Mouse (Mus musculus) yolk sac, embryonic 10.5 days (tissue): ENCODE measurements at regions not wholly inside any gene's neighbourhood (a gene's known extent, or its start where the extent isn't known, plus 50 kb on each side); places are given as distances from the start of the nearest gene placed in this dataset.

ENCODE experiments used
- DNase-seq: peaks from one replicate; pipeline ENCODE4 v3.0.0-alpha.2; 2017; ENCODE audit warnings: low spot score

- DNase-seq = no peak
Measured at GRCm38 (mm10) chr16:85347621-85348020, 174.1 kb upstream of the App start.

GRCm38 (mm10) chr16:85336495-85337119 is 163.0 kb upstream of the App start:
- no peak for DNase-seq

GRCm38 (mm10) chr16:85333543-85333942 is 160.0 kb upstream of the App start:
- DNase-seq = no peak

GRCm38 (mm10) chr16:85312018-85312417 is 138.5 kb upstream of the App start:
- DNase-seq = no peak

- DNase-seq = no peak
Measured at GRCm38 (mm10) chr16:85309493-85309892, 135.9 kb upstream of the App start.

- DNase-seq = no peak
Measured at GRCm38 (mm10) chr16:85308429-85308828, 134.9 kb upstream of the App start.

GRCm38 (mm10) chr16:85307940-85308339 is 134.4 kb upstream of the App start:
- peak; percentile 4 for DNase-seq

- no peak for DNase-seq
Measured at GRCm38 (mm10) chr16:85300092-85300853, 126.7 kb upstream of the App start.

GRCm38 (mm10) chr16:85298559-85298958 is 125.0 kb upstream of the App start:
- DNase-seq = no peak

- no peak for DNase-seq
Measured at GRCm38 (mm10) chr16:85290986-85291952, 117.7 kb upstream of the App start.

GRCm38 (mm10) chr16:85277862-85278261 is 104.3 kb upstream of the App start:
- no peak for DNase-seq

GRCm38 (mm10) chr16:85269681-85270080 is 96.1 kb upstream of the App start:
- DNase-seq = no peak

- no peak for DNase-seq
Measured at GRCm38 (mm10) chr16:85259838-85260237, 86.3 kb upstream of the App start.

- DNase-seq = no peak
Measured at GRCm38 (mm10) chr16:85247301-85247700, 73.7 kb upstream of the App start.

- DNase-seq = no peak
Measured at GRCm38 (mm10) chr16:85233037-85233436, 59.5 kb upstream of the App start.

GRCm38 (mm10) chr16:85231908-85232467 is 58.4 kb upstream of the App start:
- no peak for DNase-seq

- DNase-seq = no peak
Measured at GRCm38 (mm10) chr16:85231330-85231729, 57.8 kb upstream of the App start.

GRCm38 (mm10) chr16:85224325-85224724 is 50.8 kb upstream of the App start:
- no peak for DNase-seq
